Mouse (Mus musculus) erythroblast, embryonic 14.5 days (primary cell): ENCODE results near the gene Gli2.

Experiments
- GATA1 ChIP-seq: IDR thresholded peaks from 2 replicates; pipeline ENCODE4 v1.6.1; 2012; ENCODE audit warnings: low read length, inconsistent platforms, mixed read lengths
- TAL1 ChIP-seq: IDR thresholded peaks from 3 replicates; pipeline ENCODE4 v1.6.1; 2012; ENCODE audit warnings: low read length, inconsistent platforms, mixed read lengths

DNA sequence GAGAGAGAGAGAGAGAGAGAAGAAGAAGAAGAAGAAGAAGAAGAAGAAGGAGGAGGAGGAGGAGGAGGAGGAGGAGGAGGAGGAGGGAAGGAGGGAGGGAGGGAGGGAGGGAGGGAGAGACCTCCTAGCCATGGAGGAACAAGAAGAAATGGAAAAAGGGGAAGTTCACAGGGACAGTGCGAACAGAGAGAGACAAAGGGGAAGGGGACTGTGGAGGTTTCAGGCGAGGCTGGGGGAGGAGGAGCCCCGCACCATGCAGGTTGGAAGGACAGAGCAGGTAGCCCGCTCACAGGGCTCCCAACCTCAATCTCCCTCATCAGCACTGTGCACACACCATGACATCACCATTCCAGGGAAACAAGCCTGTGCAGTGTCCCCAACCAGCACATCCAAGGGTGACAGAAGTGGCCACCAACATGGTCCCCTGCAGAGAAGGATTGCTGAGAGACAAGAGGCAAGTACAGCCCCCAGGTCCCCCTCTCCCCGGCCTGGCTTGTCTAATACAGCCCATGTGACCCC is 84.7 kb downstream of the Gli2 start:
- TF ChIP-seq GATA1 (no peak), TAL1 (no peak)
